Mouse (Mus musculus): ENCODE data around the gene Slc15a2. TPM values are rescaled to one million over a fixed set of nuclear protein-coding genes. Genes with fewer than 3 reads are reported as not detected.

Gene Slc15a2
- polyA plus RNA-seq, 1 experiment = 7.1 TPM

- Histone ChIP-seq H3K27me3 (ENCODE audit: control insufficient read depth, insufficient read depth, low read length) (no peaks in the 10 kb centered on the region), H3K4me3 (ENCODE audit: control insufficient read depth, insufficient read depth, low read length) (no peak overlapping the region), H3K4me1 (replicated peaks; ENCODE audit: control insufficient read depth, insufficient read depth, low read length) (no peaks in the 10 kb centered on the region), H3K36me3 (ENCODE audit: control insufficient read depth, insufficient read depth, low read length) (no peaks in the 10 kb centered on the region), H3K27ac (ENCODE audit: control insufficient read depth, insufficient read depth, low read length) (no peak overlapping the region)
- 32% methylated on average over 2 of the region's 2 CpGs for WGBS
- no peak for DNase-seq
- TF ChIP-seq CTCF (IDR thresholded peaks at IDR 0.05; ENCODE audit: borderline replicate concordance, control insufficient read depth, extremely low read depth, insufficient read depth, low read length, poor library complexity) (no peak), POLR2A (IDR thresholded peaks at IDR 0.05; ENCODE audit: control insufficient read depth, extremely low read depth, insufficient read depth, low read length, poor library complexity) (no peak)
These were observed 10.2 kb upstream of the Slc15a2 start for GRCm38 (mm10) chr16:36794976-36795375.

GRCm38 (mm10) chr16:36790166-36790565 is 5.4 kb upstream of the Slc15a2 start:
- H3K36me3 ChIP-seq (ENCODE audit: control insufficient read depth, insufficient read depth, low read length) = no peaks in the 10 kb centered on the region
- whole genome bisulfite sequencing = 92% methylated on average over 4 of the region's 4 CpGs
- TF ChIP-seq POLR2A (IDR thresholded peaks at IDR 0.05; ENCODE audit: control insufficient read depth, extremely low read depth, insufficient read depth, low read length, poor library complexity) = no peak
- no peak for TF ChIP-seq CTCF (IDR thresholded peaks at IDR 0.05; ENCODE audit: borderline replicate concordance, control insufficient read depth, extremely low read depth, insufficient read depth, low read length, poor library complexity)
- no peaks in the 10 kb centered on the region for H3K4me1 ChIP-seq (replicated peaks; ENCODE audit: control insufficient read depth, insufficient read depth, low read length)
- DNase-seq = no peak
- H3K27ac ChIP-seq (ENCODE audit: control insufficient read depth, insufficient read depth, low read length) = no peak overlapping the region
- no peaks in the 10 kb centered on the region for H3K27me3 ChIP-seq (ENCODE audit: control insufficient read depth, insufficient read depth, low read length)
- H3K4me3 ChIP-seq (ENCODE audit: control insufficient read depth, insufficient read depth, low read length) = no peak overlapping the region

GRCm38 (mm10) chr16:36786466-36786865 is 1.7 kb upstream of the Slc15a2 start:
- no peak for DNase-seq
- Histone ChIP-seq H3K4me1 (replicated peaks; ENCODE audit: control insufficient read depth, insufficient read depth, low read length) (no peaks in the 10 kb centered on the region), H3K36me3 (ENCODE audit: control insufficient read depth, insufficient read depth, low read length) (no peaks in the 10 kb centered on the region), H3K27ac (ENCODE audit: control insufficient read depth, insufficient read depth, low read length) (no peak overlapping the region), H3K27me3 (ENCODE audit: control insufficient read depth, insufficient read depth, low read length) (no peaks in the 10 kb centered on the region), H3K4me3 (ENCODE audit: control insufficient read depth, insufficient read depth, low read length) (no peak overlapping the region)
- no peak for TF ChIP-seq POLR2A (IDR thresholded peaks at IDR 0.05; ENCODE audit: control insufficient read depth, extremely low read depth, insufficient read depth, low read length, poor library complexity)
- WGBS = 93% methylated on average over 7 of the region's 7 CpGs

- no peak for TF ChIP-seq CTCF (IDR thresholded peaks at IDR 0.05; ENCODE audit: borderline replicate concordance, control insufficient read depth, extremely low read depth, insufficient read depth, low read length, poor library complexity)
- no peak for TF ChIP-seq POLR2A (IDR thresholded peaks at IDR 0.05; ENCODE audit: control insufficient read depth, extremely low read depth, insufficient read depth, low read length, poor library complexity)
- H3K4me3 ChIP-seq (ENCODE audit: control insufficient read depth, insufficient read depth, low read length) = no peak overlapping the region
- DNase-seq = no peak
- H3K36me3 ChIP-seq (ENCODE audit: control insufficient read depth, insufficient read depth, low read length) = no peaks in the 10 kb centered on the region
- no peak overlapping the region for H3K27ac ChIP-seq (ENCODE audit: control insufficient read depth, insufficient read depth, low read length)
- no peaks in the 10 kb centered on the region for H3K27me3 ChIP-seq (ENCODE audit: control insufficient read depth, insufficient read depth, low read length)
- no peaks in the 10 kb centered on the region for H3K4me1 ChIP-seq (replicated peaks; ENCODE audit: control insufficient read depth, insufficient read depth, low read length)
- 96% methylated on average over 2 of the region's 2 CpGs for WGBS
These were observed 616 bp downstream of the Slc15a2 start for GRCm38 (mm10) chr16:36784146-36784545.

GRCm38 (mm10) chr16:36775658-36776057 is 9.1 kb downstream of the Slc15a2 start:
- Histone ChIP-seq H3K36me3 (ENCODE audit: control insufficient read depth, insufficient read depth, low read length) (no peaks in the 10 kb centered on the region), H3K27ac (ENCODE audit: control insufficient read depth, insufficient read depth, low read length) (no peak overlapping the region), H3K4me3 (ENCODE audit: control insufficient read depth, insufficient read depth, low read length) (no peak overlapping the region), H3K27me3 (ENCODE audit: control insufficient read depth, insufficient read depth, low read length) (no peaks in the 10 kb centered on the region), H3K4me1 (replicated peaks; ENCODE audit: control insufficient read depth, insufficient read depth, low read length) (no peaks in the 10 kb centered on the region)
- WGBS = 94% methylated on average over 6 of the region's 6 CpGs
- no peak for DNase-seq
- TF ChIP-seq POLR2A (IDR thresholded peaks at IDR 0.05; ENCODE audit: control insufficient read depth, extremely low read depth, insufficient read depth, low read length, poor library complexity) (no peak), CTCF (IDR thresholded peaks at IDR 0.05; ENCODE audit: borderline replicate concordance, control insufficient read depth, extremely low read depth, insufficient read depth, low read length, poor library complexity) (no peak)

- no peaks in the 10 kb centered on the region for H3K36me3 ChIP-seq (ENCODE audit: control insufficient read depth, insufficient read depth, low read length)
- no peak for DNase-seq
- H3K27me3 ChIP-seq (ENCODE audit: control insufficient read depth, insufficient read depth, low read length) = no peaks in the 10 kb centered on the region
- no peak overlapping the region for H3K4me3 ChIP-seq (ENCODE audit: control insufficient read depth, insufficient read depth, low read length)
- WGBS = 96% methylated on average over 5 of the region's 5 CpGs
- no peak overlapping the region for H3K27ac ChIP-seq (ENCODE audit: control insufficient read depth, insufficient read depth, low read length)
- no peak for TF ChIP-seq CTCF (IDR thresholded peaks at IDR 0.05; ENCODE audit: borderline replicate concordance, control insufficient read depth, extremely low read depth, insufficient read depth, low read length, poor library complexity)
- TF ChIP-seq POLR2A (IDR thresholded peaks at IDR 0.05; ENCODE audit: control insufficient read depth, extremely low read depth, insufficient read depth, low read length, poor library complexity) = no peak
- H3K4me1 ChIP-seq (replicated peaks; ENCODE audit: control insufficient read depth, insufficient read depth, low read length) = no peaks in the 10 kb centered on the region
These were observed 11.8 kb downstream of the Slc15a2 start for GRCm38 (mm10) chr16:36772996-36773395.

- H3K4me1 ChIP-seq (replicated peaks; ENCODE audit: control insufficient read depth, insufficient read depth, low read length) = no peaks in the 10 kb centered on the region
- no peaks in the 10 kb centered on the region for H3K36me3 ChIP-seq (ENCODE audit: control insufficient read depth, insufficient read depth, low read length)
- H3K4me3 ChIP-seq (ENCODE audit: control insufficient read depth, insufficient read depth, low read length) = no peak overlapping the region
- TF ChIP-seq CTCF (IDR thresholded peaks at IDR 0.05; ENCODE audit: borderline replicate concordance, control insufficient read depth, extremely low read depth, insufficient read depth, low read length, poor library complexity) (no peak), POLR2A (IDR thresholded peaks at IDR 0.05; ENCODE audit: control insufficient read depth, extremely low read depth, insufficient read depth, low read length, poor library complexity) (no peak)
- H3K27me3 ChIP-seq (ENCODE audit: control insufficient read depth, insufficient read depth, low read length) = no peaks in the 10 kb centered on the region
- 95% methylated on average over 3 of the region's 3 CpGs for WGBS
- no peak for DNase-seq
- no peak overlapping the region for H3K27ac ChIP-seq (ENCODE audit: control insufficient read depth, insufficient read depth, low read length)
These were observed 13.1 kb downstream of the Slc15a2 start for GRCm38 (mm10) chr16:36771703-36772102.

Data from thymus, adult 2 months (tissue).